Mouse (Mus musculus) CH12.LX (cell line): ENCODE measurements at regions not wholly inside any gene's neighbourhood (a gene's known extent, or its start where the extent isn't known, plus 50 kb on each side); places are given as distances from the start of the nearest gene placed in this dataset.

Experiments
- DNase-seq: peaks from one replicate; pipeline ENCODE4 v3.0.0-alpha.2; 2013; ENCODE audit errors: extremely low read depth
- H3K27ac ChIP-seq: 2 replicates; pipeline ENCODE4 v1.5.1; 2012; ENCODE audit warnings: low read depth, mild to moderate bottlenecking, control low read depth, moderate library complexity; ENCODE audit not compliant: insufficient read depth
- H3K27me3 ChIP-seq: replicated peaks from 2 replicates; pipeline ENCODE3; 2012; ENCODE audit warnings: inconsistent platforms
- H3K36me3 ChIP-seq, 2 experiments: replicated peaks in 1 of 2; 2 replicates each; pipeline versions ENCODE3 to v1.6.1; 2012; ENCODE audit warnings: inconsistent platforms in 1 of 2, low read length in 1 of 2, mild to moderate bottlenecking in 1 of 2, mixed read lengths in 1 of 2, moderate library complexity in 1 of 2; ENCODE audit not compliant: control insufficient read depth in 1 of 2, insufficient read depth in 1 of 2
- H3K4me1 ChIP-seq, 2 experiments: 2 replicates each; pipeline ENCODE4 v1.6.1; 2012; ENCODE audit warnings: inconsistent platforms in 1 of 2, moderate library complexity in 1 of 2; ENCODE audit not compliant: insufficient read depth in 2 of 2, control insufficient read depth in 1 of 2
- H3K4me2 ChIP-seq: 2 replicates; pipeline ENCODE4 v1.6.1; 2012; ENCODE audit warnings: low read depth, mild to moderate bottlenecking, control low read depth; ENCODE audit not compliant: poor library complexity, insufficient read depth, severe bottlenecking
- H3K4me3 ChIP-seq, 3 experiments: fragments of 150-350 bp in 1 of 3; sonication (generic) in 1 of 3; replicated peaks in 1 of 3; 2 replicates each; pipeline versions ENCODE3 to v1.5.1; 2011 to 2012; ENCODE audit warnings: low read depth in 2 of 3, low read length in 2 of 3, mild to moderate bottlenecking in 2 of 3, moderate library complexity in 2 of 3, control low read depth in 1 of 3, improper control_type of control experiment in 1 of 3, inconsistent platforms in 1 of 3, mixed read lengths in 1 of 3; ENCODE audit not compliant: poor library complexity in 1 of 3
- H3K79me2 ChIP-seq: replicated peaks from 2 replicates; pipeline ENCODE4 v1.6.1; 2012; ENCODE audit warnings: mild to moderate bottlenecking, moderate library complexity; ENCODE audit not compliant: control insufficient read depth, poor library complexity, insufficient read depth, severe bottlenecking; ENCODE audit errors: extremely low read depth
- H3K9ac ChIP-seq: 2 replicates; pipeline ENCODE4 v1.6.1; 2012; ENCODE audit warnings: low read depth, mild to moderate bottlenecking, control low read depth, moderate library complexity; ENCODE audit not compliant: insufficient read depth
- H3K9me3 ChIP-seq: replicated peaks from 2 replicates; pipeline ENCODE3; 2012; ENCODE audit warnings: low read length, inconsistent platforms, mixed read lengths
- BHLHE40 ChIP-seq: IDR thresholded peaks from 2 replicates; pipeline ENCODE4 v1.6.1; 2011; ENCODE audit warnings: mild to moderate bottlenecking, low read depth, low read length, improper control_type of control experiment
- CHD2 ChIP-seq: IDR thresholded peaks from 2 replicates; pipeline ENCODE4 v1.6.1; 2011; ENCODE audit warnings: low read length, improper control_type of control experiment
- CTCF ChIP-seq, 2 experiments: IDR thresholded peaks in 1 of 2; conservative IDR thresholded peaks in 1 of 2; 2 replicates each; pipeline ENCODE4 v1.5.1; 2011 to 2012; ENCODE audit warnings: low read depth in 2 of 2, low read length in 2 of 2, improper control_type of control experiment in 1 of 2, inconsistent platforms in 1 of 2, mild to moderate bottlenecking in 1 of 2, moderate library complexity in 1 of 2
- EP300 ChIP-seq: IDR thresholded peaks from 2 replicates; pipeline ENCODE4 v1.6.1; 2011; ENCODE audit warnings: low read length, improper control_type of control experiment
- HCFC1 ChIP-seq: IDR thresholded peaks from 2 replicates; pipeline ENCODE4 v1.6.1; 2012; ENCODE audit warnings: low read depth, mild to moderate bottlenecking, inconsistent platforms, low read length, improper control_type of control experiment
- JUND ChIP-seq: conservative IDR thresholded peaks from 2 replicates; pipeline ENCODE4 v1.6.1; 2011; ENCODE audit warnings: low read depth, low read length, improper control_type of control experiment
- MAX ChIP-seq: IDR thresholded peaks from 2 replicates; pipeline ENCODE4 v1.6.1; 2011; ENCODE audit warnings: low read length, improper control_type of control experiment
- MAZ ChIP-seq: IDR thresholded peaks from 2 replicates; pipeline ENCODE4 v1.6.1; 2012; ENCODE audit warnings: low read depth, mild to moderate bottlenecking, inconsistent platforms, low read length, improper control_type of control experiment, moderate library complexity
- NRF1 ChIP-seq: IDR thresholded peaks from 2 replicates; pipeline ENCODE4 v1.6.1; 2014; ENCODE audit warnings: low read depth, mild to moderate bottlenecking, inconsistent platforms, low read length, improper control_type of control experiment, moderate library complexity
- PAX5 ChIP-seq: IDR thresholded peaks from 2 replicates; pipeline ENCODE4 v1.6.1; 2012; ENCODE audit warnings: low read length, inconsistent platforms, mixed read lengths
- POLR2A ChIP-seq: IDR thresholded peaks from 2 replicates; pipeline ENCODE4 v1.6.1; 2011; ENCODE audit warnings: low read depth, mild to moderate bottlenecking, improper control_type of control experiment, low read length
- POLR2AphosphoS2 ChIP-seq: IDR thresholded peaks from 2 replicates; pipeline ENCODE4 v1.6.1; 2011; ENCODE audit warnings: low read depth, low read length, improper control_type of control experiment
- SIN3A ChIP-seq: IDR thresholded peaks from 2 replicates; pipeline ENCODE4 v1.6.1; 2012; ENCODE audit warnings: low read length, improper control_type of control experiment, inconsistent platforms
- SMC3 ChIP-seq: IDR thresholded peaks from 2 replicates; pipeline ENCODE4 v1.6.1; 2011; ENCODE audit warnings: low read depth, low read length, improper control_type of control experiment
- TCF12 ChIP-seq: IDR thresholded peaks from 2 replicates; pipeline ENCODE4 v1.6.1; 2014; ENCODE audit warnings: low read depth, mild to moderate bottlenecking, inconsistent platforms, low read length, improper control_type of control experiment
- ZC3H11A ChIP-seq: IDR thresholded peaks from 2 replicates; pipeline ENCODE4 v1.6.1; 2012; ENCODE audit warnings: low read depth, mild to moderate bottlenecking, inconsistent platforms, low read length, improper control_type of control experiment
- ZMIZ1 ChIP-seq: IDR thresholded peaks from 2 replicates; pipeline ENCODE4 v1.6.1; 2012; ENCODE audit warnings: low read depth, mild to moderate bottlenecking, inconsistent platforms, low read length, improper control_type of control experiment
- ZNF384 ChIP-seq: IDR thresholded peaks from 2 replicates; pipeline ENCODE4 v1.6.1; 2012; ENCODE audit warnings: low read depth, low read length, improper control_type of control experiment, inconsistent platforms
- dilution Hi-C: fragments of 300-500 bp; cut with MboI; formaldehyde crosslinking; loops from 2 replicates; pipeline ENCODE4 v1.14.3; 2020; ENCODE audit warnings: low sequenced_read_pairs; ENCODE audit not compliant: extremely low pct_unique_long_range_greater_than_20kb, extremely low pct_ligation_motif_present
- in situ Hi-C: fragments of 300-500 bp; cut with MboI; formaldehyde crosslinking; loops from 3 replicates; pipeline ENCODE4 v1.14.3; 2019; ENCODE audit warnings: low sequenced_read_pairs, low pct_ligation_motif_present, low pct_unique_long_range_greater_than_20kb, mixed read lengths

DNA sequence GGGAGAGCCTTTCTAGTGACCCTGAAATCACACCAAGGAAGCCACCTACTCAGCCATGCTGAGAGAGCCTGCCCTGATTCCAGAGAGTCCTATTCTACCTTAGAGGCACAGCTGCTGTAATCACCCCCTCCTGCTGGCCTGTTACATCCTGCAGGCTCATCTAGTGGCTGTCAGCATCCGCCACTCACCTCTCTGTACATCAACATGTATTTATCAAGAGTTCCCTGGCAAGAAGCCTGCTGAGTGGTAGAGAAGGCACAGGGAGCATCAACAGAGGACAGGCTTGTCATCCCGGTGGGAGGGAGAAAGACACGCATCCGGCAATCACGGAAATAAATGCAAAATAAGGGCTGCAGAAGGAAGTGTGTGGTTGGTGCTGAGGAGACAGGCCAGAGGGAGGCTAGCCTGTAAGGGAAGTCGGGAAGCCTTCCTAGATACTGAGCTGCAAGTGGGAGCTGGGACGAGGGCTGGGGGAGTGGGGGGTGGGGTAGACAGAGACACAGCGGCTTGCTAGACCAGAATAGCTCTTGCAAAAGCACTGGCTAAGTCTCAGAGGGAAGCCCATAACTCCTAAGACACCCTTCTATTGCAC is 75.9 kb upstream of the Calm2 start:
- Histone ChIP-seq H3K36me3 (no peaks in the 10 kb centered on the region), H3K9ac (no peak overlapping the region), H3K4me1 (peaks cover 0 to 5% of the 10 kb centered on the region in 2 experiments; a peak in 1 of 4 replicates), H3K4me3 (no peak overlapping the region), H3K9me3 (no peaks in the 10 kb centered on the region)
- in situ Hi-C loops = no loop called here
- TF ChIP-seq POLR2A (no peak), BHLHE40 (no peak), CTCF (conservative IDR thresholded peaks at IDR 0.05 in 1 of 2, IDR thresholded peaks at IDR 0.05 in 1 of 2; ENCODE audit: low read depth in 2 of 2, low read length in 2 of 2) (no peak)
- TF ChIP-seq, all 38 proteins: peak for 0
- dilution Hi-C loops = no loop called here
- no peak overlapping the region for H3K27ac ChIP-seq
- H3K79me2 ChIP-seq = no peaks in the 10 kb centered on the region
- DNase-seq = no peak
- no peak overlapping the region for H3K4me2 ChIP-seq
- peaks cover 2% of the 10 kb centered on the region for H3K27me3 ChIP-seq

DNA sequence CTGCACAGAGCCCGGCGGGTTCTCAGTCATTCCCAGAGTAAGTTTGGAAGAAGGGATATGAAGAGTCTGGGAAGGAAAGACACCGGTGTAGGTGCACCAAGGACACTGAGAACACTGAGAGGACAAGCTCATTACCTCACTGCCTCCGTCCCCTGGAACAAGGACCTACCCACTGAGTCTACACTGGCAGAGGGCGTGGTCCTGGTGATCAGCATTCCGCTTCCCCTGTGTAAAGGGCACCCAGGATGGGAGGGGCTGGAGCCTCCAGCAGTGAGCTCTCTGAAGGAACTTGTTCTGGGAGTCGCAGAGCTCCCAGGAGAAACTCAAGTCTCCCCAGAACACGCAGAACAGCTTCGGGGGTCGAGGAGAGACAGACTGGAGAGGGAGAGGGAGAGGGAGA is 76.9 kb upstream of the Calm2 start:
- H3K27me3 ChIP-seq = peaks cover 2% of the 10 kb centered on the region
- in situ Hi-C loops (no loop called here), dilution Hi-C loops (no loop called here)
- no peak overlapping the region for H3K4me2 ChIP-seq
- H3K79me2 ChIP-seq = no peaks in the 10 kb centered on the region
- no peak overlapping the region for H3K27ac ChIP-seq
- H3K9ac ChIP-seq = no peak overlapping the region
- no peak for TF ChIP-seq TCF12
- TF ChIP-seq JUND = no peak
- no peak for TF ChIP-seq MAZ
- TF ChIP-seq NRF1 = no peak
- H3K4me1 ChIP-seq = peaks cover 0 to 5% of the 10 kb centered on the region in 2 experiments; a peak in 1 of 4 replicates
- no peaks in the 10 kb centered on the region for H3K9me3 ChIP-seq
- no peaks in the 10 kb centered on the region for H3K36me3 ChIP-seq
- DNase-seq = no peak
- no peak overlapping the region for H3K4me3 ChIP-seq

DNA sequence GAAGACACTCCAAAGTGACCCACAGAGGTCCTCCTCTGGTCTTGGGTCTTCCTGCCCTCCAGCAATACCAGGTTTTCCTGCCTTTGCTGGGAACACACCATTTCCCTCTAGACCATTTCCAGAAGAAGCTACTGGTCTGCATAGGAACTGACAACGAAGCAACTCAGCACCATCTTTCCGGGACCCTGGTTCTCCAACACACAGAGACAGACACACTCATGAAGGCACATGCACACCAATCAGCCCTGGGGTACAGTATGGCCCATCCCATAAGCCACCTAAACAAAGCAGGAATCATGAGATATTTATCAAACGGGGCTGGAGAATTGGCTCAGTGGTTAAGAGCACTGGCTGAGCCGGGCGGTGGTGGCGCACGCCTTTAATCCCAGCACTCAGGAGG is 80.4 kb upstream of the Calm2 start:
- in situ Hi-C loops = no loop called here
- TF ChIP-seq BHLHE40 (no peak), POLR2AphosphoS2 (no peak), ZC3H11A (no peak), EP300 (no peak), ZNF384 (no peak), TCF12 (no peak), HCFC1 (no peak), CHD2 (no peak), MAZ (no peak), SIN3A (no peak), PAX5 (no peak), ZMIZ1 (no peak), MAX (no peak), POLR2A (no peak), SMC3 (no peak)
- DNase-seq = no peak
- no peaks in the 10 kb centered on the region for H3K79me2 ChIP-seq
- peaks cover 0 to 12% of the 10 kb centered on the region in 2 experiments; a peak in 2 of 4 replicates for H3K4me1 ChIP-seq
- H3K36me3 ChIP-seq = no peaks in the 10 kb centered on the region
- H3K27me3 ChIP-seq = peaks cover 2% of the 10 kb centered on the region
- no peak overlapping the region for H3K27ac ChIP-seq
- H3K9me3 ChIP-seq = no peaks in the 10 kb centered on the region
- no peak overlapping the region for H3K4me2 ChIP-seq
- no peak overlapping the region for H3K4me3 ChIP-seq
- no peak overlapping the region for H3K9ac ChIP-seq
- dilution Hi-C loops = no loop called here
